Mouse (Mus musculus) E14TG2a.4 (cell line): ENCODE results near the gene Timm17b.
"Not testable (repeated sequence)": the region's sequence is repeated elsewhere in the genome, so short reads cannot be mapped to it uniquely, and the experiment has no call there.

ENCODE experiments used
- H3K27me3 ChIP-seq: 2 replicates; pipeline ENCODE4 v1.6.1; 2014; ENCODE audit warnings: low read length, control low read depth; ENCODE audit not compliant: insufficient read depth
- H3K36me3 ChIP-seq: 2 replicates; pipeline ENCODE4 v1.6.1; 2014; ENCODE audit warnings: low read length, control low read depth; ENCODE audit not compliant: insufficient read depth
- H3K4me1 ChIP-seq: replicated peaks from 2 replicates; pipeline ENCODE4 v1.6.1; 2014; ENCODE audit warnings: low read depth, low read length, control low read depth
- H3K4me3 ChIP-seq: replicated peaks from 2 replicates; pipeline ENCODE4 v1.5.1; 2014; ENCODE audit warnings: mild to moderate bottlenecking, low read length
- H3K9me3 ChIP-seq: 2 replicates; pipeline ENCODE4 v1.6.1; 2014; ENCODE audit warnings: low read length, control low read depth
- CTCF ChIP-seq: conservative IDR thresholded peaks from 2 replicates; pipeline ENCODE4 v1.5.1; 2014; ENCODE audit warnings: low read length
- NANOG ChIP-seq: IDR thresholded peaks from 2 replicates; pipeline ENCODE4 v1.6.1; 2014; ENCODE audit warnings: borderline replicate concordance, low read length, mixed read lengths
- POU5F1 ChIP-seq: IDR thresholded peaks from 2 replicates; pipeline ENCODE4 v1.6.1; 2014; ENCODE audit warnings: low read length, borderline replicate concordance

The Timm17b gene

DNA sequence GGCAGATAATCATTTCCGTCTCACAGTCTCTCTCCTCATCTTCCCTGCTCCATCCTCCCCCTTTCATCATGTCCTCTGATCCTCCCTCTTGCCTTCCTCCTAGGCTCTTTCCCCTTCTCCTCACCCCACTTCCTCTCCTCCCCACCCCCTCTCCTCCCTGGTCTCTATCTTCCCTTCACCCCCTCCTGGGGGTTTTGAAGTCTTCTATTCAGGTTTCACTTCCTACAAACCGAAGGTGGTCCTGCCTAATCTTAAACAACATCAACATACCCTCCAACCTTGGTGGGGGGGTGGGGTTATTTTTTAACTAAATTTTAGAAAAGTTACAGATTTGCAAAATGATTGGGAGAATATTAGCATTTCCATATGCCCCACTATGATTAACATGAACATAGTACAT, 30.7 kb upstream of the Timm17b start:
- H3K4me3 ChIP-seq: no peak overlapping the region
- no peak for TF ChIP-seq POU5F1
- TF ChIP-seq CTCF: no peak
- TF ChIP-seq NANOG: no peak
- H3K9me3 ChIP-seq: no peaks in the 10 kb centered on the region
- H3K36me3 ChIP-seq: peaks cover 54% of the 10 kb centered on the region
- peaks cover 72% of the 10 kb centered on the region for H3K4me1 ChIP-seq
- H3K27me3 ChIP-seq: no peaks in the 10 kb centered on the region

- H3K4me1 ChIP-seq: peaks cover 66% of the 10 kb centered on the region
- H3K27me3 ChIP-seq: no peaks in the 10 kb centered on the region
- H3K4me3 ChIP-seq: no peak overlapping the region
- peaks cover 67% of the 10 kb centered on the region for H3K36me3 ChIP-seq
- TF ChIP-seq POU5F1 (peak; percentile 61; the same call in 1 of the 2 replicates), CTCF (no peak)
- no peaks in the 10 kb centered on the region for H3K9me3 ChIP-seq
Measured at GRCm38 (mm10) chrX:7869826-7870225, 29.3 kb upstream of the Timm17b start.

DNA sequence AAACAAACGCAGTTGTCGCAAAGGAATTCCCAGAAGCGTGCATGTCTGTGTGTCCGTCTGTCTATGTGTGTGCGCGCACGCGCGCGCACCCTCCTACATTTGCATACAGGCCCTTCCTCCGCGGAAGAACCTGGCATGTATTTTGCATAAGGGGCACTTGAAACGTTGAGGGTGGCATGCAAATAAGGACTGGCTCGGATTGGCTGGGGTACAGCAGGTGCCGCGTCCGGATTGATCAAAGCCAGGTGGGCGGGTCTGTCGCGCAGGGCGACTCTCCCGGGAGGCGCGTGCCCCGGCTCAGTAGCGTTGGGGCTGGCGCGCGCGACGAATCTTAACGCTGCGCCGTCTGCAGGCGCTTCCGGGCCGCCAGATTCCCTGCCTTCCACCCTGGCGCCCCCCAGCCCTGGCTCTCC, 21.1 kb upstream of the Timm17b start, which contains the start of gene Pim2:
Gene Pim2 (plus strand): TSS at position 256 of the 413 bp plus-strand sequence.
- peaks cover 37% of the 10 kb centered on the region for H3K36me3 ChIP-seq
- peaks cover 25% of the 10 kb centered on the region for H3K4me1 ChIP-seq
- no peaks in the 10 kb centered on the region for H3K27me3 ChIP-seq
- peak within 1 kb of the TSS; percentile 88 for H3K4me3 ChIP-seq
- no peaks in the 10 kb centered on the region for H3K9me3 ChIP-seq
- no peak for TF ChIP-seq NANOG

DNA sequence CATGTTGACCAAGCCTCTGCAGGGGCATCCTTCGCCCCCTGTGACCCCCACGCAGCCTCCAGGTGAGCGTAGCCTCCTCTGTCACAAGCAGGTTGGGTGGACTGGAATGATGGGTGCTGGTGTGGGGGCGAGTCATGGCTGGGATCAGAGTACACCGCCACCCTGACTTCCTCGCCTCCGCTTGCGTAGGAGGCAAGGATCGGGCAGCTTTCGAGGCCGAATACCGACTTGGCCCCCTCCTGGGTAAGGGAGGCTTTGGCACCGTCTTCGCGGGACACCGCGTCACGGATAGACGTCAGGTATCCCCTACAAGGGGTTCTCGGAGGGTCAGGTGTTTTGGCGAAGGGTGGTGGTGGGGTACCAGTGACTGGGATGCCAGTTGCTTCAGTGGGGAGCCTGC, 20.7 kb upstream of the Timm17b start:
- no peak for TF ChIP-seq POU5F1
- TF ChIP-seq NANOG: no peak

DNA sequence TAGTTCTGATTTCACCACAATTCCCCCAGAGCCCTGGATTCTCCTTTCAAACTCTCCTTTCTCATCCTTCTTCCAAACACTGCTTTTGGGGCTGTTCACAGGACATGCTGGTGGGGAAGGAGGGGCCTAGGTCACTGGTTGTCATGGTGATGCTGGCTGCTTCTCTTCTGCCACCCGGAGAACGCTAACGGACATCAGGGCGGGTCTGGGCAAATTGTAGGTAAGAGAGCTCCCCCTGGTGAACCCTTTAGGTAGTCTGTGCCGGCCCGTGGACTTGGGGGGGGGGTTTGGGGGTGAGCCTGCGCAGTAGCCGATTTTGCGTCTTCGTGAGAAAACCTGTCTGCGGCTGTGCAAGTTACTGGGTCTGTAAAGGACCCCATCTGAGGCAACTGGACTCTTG, 19.3 kb upstream of the Timm17b start:
- Histone ChIP-seq H3K9me3 (no peaks in the 10 kb centered on the region), H3K4me1 (peaks cover 31% of the 10 kb centered on the region), H3K27me3 (no peaks in the 10 kb centered on the region), H3K4me3 (peak overlapping the region; percentile 88), H3K36me3 (peaks cover 19% of the 10 kb centered on the region)
- TF ChIP-seq CTCF: peak; percentile 34
- no peak for TF ChIP-seq POU5F1
- TF ChIP-seq NANOG: no peak

More for the DNA sequence above, 20.7 kb upstream of the Timm17b start:
- H3K9me3 ChIP-seq: no peaks in the 10 kb centered on the region
- H3K36me3 ChIP-seq: peaks cover 32% of the 10 kb centered on the region
- H3K4me3 ChIP-seq: peak overlapping the region; percentile 88
- H3K27me3 ChIP-seq: no peaks in the 10 kb centered on the region
- H3K4me1 ChIP-seq: peaks cover 29% of the 10 kb centered on the region

GRCm38 (mm10) chrX:7883841-7884567, 15.2 kb upstream of the Timm17b start, which contains the start of gene Slc35a2:
TSS of gene Slc35a2 (plus strand) at chrX:7884028.
- Histone ChIP-seq H3K36me3 (peaks cover 13% of the 10 kb centered on the region), H3K9me3 (no peaks in the 10 kb centered on the region), H3K27me3 (no peaks in the 10 kb centered on the region), H3K4me3 (peak within 1 kb of the TSS; percentile 83), H3K4me1 (peaks cover 24% of the 10 kb centered on the region)
- TF ChIP-seq CTCF (no peak), POU5F1 (no peak), NANOG (no peak)

DNA sequence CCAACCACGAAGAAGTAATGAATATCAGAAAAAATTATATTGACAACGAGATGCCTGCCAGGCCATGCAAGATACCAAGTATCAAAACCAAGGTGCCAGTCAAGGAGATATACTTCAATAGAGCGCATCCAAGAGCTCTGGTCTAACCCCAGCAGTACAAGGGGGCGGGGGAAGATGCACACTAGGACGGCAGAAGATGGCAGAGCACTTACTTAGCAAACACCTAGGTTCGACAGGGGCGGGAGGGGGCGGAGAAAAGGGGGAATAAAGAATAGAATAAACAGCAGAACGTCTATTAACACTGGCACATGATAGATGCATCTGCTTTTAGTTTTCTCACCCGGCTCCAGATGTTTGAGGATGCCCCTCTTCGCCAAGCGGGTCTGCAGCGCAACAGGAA, 946 bp upstream of the Timm17b start:
- Histone ChIP-seq H3K27me3 (no peaks in the 10 kb centered on the region), H3K36me3 (peaks cover 37% of the 10 kb centered on the region), H3K9me3 (no peaks in the 10 kb centered on the region), H3K4me3 (peak overlapping the region; percentile 86), H3K4me1 (peaks cover 3% of the 10 kb centered on the region; the same call in 1 of the 2 replicates)
- TF ChIP-seq POU5F1 (no peak), NANOG (no peak), CTCF (no peak)

DNA sequence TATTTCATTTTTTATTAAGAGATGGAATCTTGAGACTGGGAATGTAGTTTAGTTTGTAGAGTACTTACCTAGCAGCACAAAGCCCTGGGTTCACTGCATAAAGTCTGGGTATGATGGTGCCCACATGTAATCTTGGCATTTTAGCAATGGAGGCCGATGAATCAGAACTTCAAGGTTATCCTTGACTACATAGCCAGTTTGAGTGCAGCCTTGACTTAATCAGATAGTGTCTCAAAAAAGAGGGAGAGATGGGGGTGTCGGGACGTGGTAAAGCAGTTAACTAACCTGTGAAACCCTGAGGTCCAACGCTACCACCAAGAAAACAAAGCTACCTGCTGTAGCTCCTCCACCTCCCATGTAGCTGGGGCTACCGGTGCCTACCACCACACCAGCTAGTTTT, 5.3 kb downstream of the Timm17b start:
- peaks cover 15% of the 10 kb centered on the region; the same call in 1 of the 2 replicates for H3K4me1 ChIP-seq
- peaks cover 20% of the 10 kb centered on the region for H3K36me3 ChIP-seq
- no peaks in the 10 kb centered on the region for H3K27me3 ChIP-seq
- TF ChIP-seq CTCF (no peak), POU5F1 (no peak)
- no peak overlapping the region for H3K4me3 ChIP-seq
- H3K9me3 ChIP-seq: no peaks in the 10 kb centered on the region

DNA sequence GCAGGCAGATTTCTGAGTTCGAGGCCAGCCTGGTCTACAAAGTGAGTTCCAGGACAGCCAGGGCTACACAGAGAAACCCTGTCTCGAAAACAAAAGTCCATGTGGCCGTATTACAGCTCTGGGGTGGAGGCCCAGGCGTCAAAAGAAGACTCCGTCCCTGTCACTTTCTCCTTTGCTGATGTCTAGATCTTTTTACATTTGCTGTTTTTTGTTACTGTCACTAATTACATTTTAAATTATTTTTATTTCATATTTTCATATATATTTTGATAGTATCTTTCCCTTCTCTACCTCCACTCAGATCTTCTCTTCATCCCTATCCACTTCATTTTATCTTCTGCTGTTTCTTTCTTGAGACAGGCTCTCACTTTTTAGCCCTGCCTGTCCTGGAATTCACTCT, 8.6 kb downstream of the Timm17b start, which contains the start of gene Gm10491:
Gene Gm10491 (minus strand): TSS at position 101 of the 400 bp plus-strand sequence.
- H3K4me1 ChIP-seq: peaks cover 37% of the 10 kb centered on the region
- TF ChIP-seq NANOG: no peak
- TF ChIP-seq POU5F1: no peak
- TF ChIP-seq CTCF: no peak
- peaks cover 16% of the 10 kb centered on the region for H3K36me3 ChIP-seq
- no peak within 1 kb of the TSS for H3K4me3 ChIP-seq
- H3K27me3 ChIP-seq: no peaks in the 10 kb centered on the region
- no peaks in the 10 kb centered on the region for H3K9me3 ChIP-seq

DNA sequence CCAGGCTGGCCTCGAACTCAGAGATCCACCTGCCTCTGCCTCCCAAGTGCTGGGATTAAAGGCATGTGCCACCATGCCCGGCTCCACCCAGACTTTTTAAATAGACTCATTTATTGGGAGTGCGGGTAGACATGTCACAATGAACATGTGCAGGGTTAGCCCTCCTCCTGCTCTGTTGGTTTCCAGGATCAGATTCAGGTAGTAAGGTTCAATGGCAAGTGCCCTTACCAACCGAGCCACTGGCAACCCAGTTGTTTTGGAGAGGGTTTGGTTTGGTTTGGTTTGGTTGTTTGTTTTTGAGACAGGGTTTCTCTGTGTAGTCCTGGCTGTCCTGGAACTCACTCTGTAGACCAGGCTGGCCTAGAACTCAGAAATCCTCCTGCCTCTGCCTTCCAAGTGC, 10.1 kb downstream of the Timm17b start, which contains the start of gene Gm10490:
Gene Gm10490 (plus strand): TSS at position 301 of the 400 bp plus-strand sequence.
- H3K36me3 ChIP-seq, H3K27me3 ChIP-seq, H3K4me3 ChIP-seq, H3K9me3 ChIP-seq: not testable (repeated sequence)
- H3K4me1 ChIP-seq: peaks cover 43% of the 10 kb centered on the region
